Mouse (Mus musculus): ENCODE measurements around the gene Flna.

- TF ChIP-seq CTCF (IDR thresholded peaks at IDR 0.05; ENCODE audit: control insufficient read depth, insufficient read depth, insufficient replicate concordance, low read depth, low read length) (no peak), POLR2A (IDR thresholded peaks at IDR 0.05; ENCODE audit: control insufficient read depth, low read depth, low read length) (no peak)
These were observed 5.0 kb downstream of the Flna start for GRCm38 (mm10) chrX:74244614-74245083.
